Mouse (Mus musculus): ENCODE results near the gene Arhgef26. TPM values are rescaled to one million over a fixed set of nuclear protein-coding genes. Genes with fewer than 3 reads are reported as not detected.

Arhgef26 gene
- polyA plus RNA-seq (2015; fragmentation: Illumina TruSeq; extraction: RNeasy Lipid Tissue Mini Kit (QIAGEN cat#74804); ENCODE audit: insufficient read depth, low read depth, low replicate concordance) = 3.7 TPM

GRCm38 (mm10) chr3:62338044-62338443 lies at the start of gene Arhgef26:
Gene Arhgef26 (plus strand): TSS chr3:62338344.

GRCm38 (mm10) chr3:62506488-62507205 lies 168.5 kb downstream of the Arhgef26 start, which contains the start of gene Dhx36:
Gene Dhx36 (minus strand): TSS chr3:62507004.

Other genes starting within 250 kb of the Arhgef26 start
- 5.2 TPM for gene Dhx36, start 168.7 kb downstream of the Arhgef26 start, polyA plus RNA-seq (2015; fragmentation: Illumina TruSeq; extraction: RNeasy Lipid Tissue Mini Kit (QIAGEN cat#74804); ENCODE audit: insufficient read depth, low read depth, low replicate concordance)

Measured in pancreas, adult 10 weeks (tissue).